Mouse (Mus musculus): ENCODE data around the gene Arrdc5. TPM values are rescaled to one million over a fixed set of nuclear protein-coding genes. Genes with fewer than 3 reads are reported as not detected.
A peak's percentile ranks its signal among the peaks of the same experiment; 100 is the strongest.

Gene Arrdc5
- polyA plus RNA-seq, 1 experiment from 2014 or later: not detected

GRCm38 (mm10) chr17:56269741-56270140 is 30.3 kb downstream of the Arrdc5 start:
- H3K36me3 ChIP-seq (ENCODE audit: control insufficient read depth, insufficient read depth, low read length): no peaks in the 10 kb centered on the region; the same call in none of the 2 replicates
- H3K27ac ChIP-seq (replicated peaks; ENCODE audit: low read depth, low read length): no peak overlapping the region
- ATAC-seq (ENCODE audit: insufficient number of reproducible peaks, low FRiP score, low TSS enrichment, low read depth): no peak
- peak overlapping the region; percentile 58 for H3K4me2 ChIP-seq (ENCODE audit: low read depth, severe bottlenecking)
- H3K4me3 ChIP-seq (ENCODE audit: low read depth, low read length): peak overlapping the region; percentile 24; the same call in 1 of the 2 replicates
- no peaks in the 10 kb centered on the region for H3K9me3 ChIP-seq (ENCODE audit: control insufficient read depth, low read length)
- DNase-seq (ENCODE audit: low spot score): no peak
- no peaks in the 10 kb centered on the region for H3K4me1 ChIP-seq (ENCODE audit: control insufficient read depth, insufficient read depth, low read length)
- H3K27me3 ChIP-seq (ENCODE audit: control insufficient read depth, insufficient read depth, low read length): no peaks in the 10 kb centered on the region
- peak overlapping the region; percentile 40; the same call in 1 of the 2 replicates for H3K9ac ChIP-seq (ENCODE audit: low read length)
- 84% methylated on average over 3 of the region's 3 CpGs for WGBS

- DNase-seq (ENCODE audit: low spot score) (peak; percentile 65), ATAC-seq (ENCODE audit: insufficient number of reproducible peaks, low FRiP score, low TSS enrichment, low read depth) (peak; percentile 81)
- no peaks in the 10 kb centered on the region; the same call in none of the 2 replicates for H3K36me3 ChIP-seq (ENCODE audit: control insufficient read depth, insufficient read depth, low read length)
- H3K4me2 ChIP-seq (ENCODE audit: low read depth, severe bottlenecking): peak overlapping the region; percentile 58
- 29% methylated on average over 12 of the region's 12 CpGs for WGBS
- H3K4me3 ChIP-seq (ENCODE audit: low read depth, low read length): peak overlapping the region; percentile 24
- no peak overlapping the region for H3K27ac ChIP-seq (replicated peaks; ENCODE audit: low read depth, low read length)
- H3K27me3 ChIP-seq (ENCODE audit: control insufficient read depth, insufficient read depth, low read length): no peaks in the 10 kb centered on the region
- no peaks in the 10 kb centered on the region for H3K9me3 ChIP-seq (ENCODE audit: control insufficient read depth, low read length)
- no peaks in the 10 kb centered on the region for H3K4me1 ChIP-seq (ENCODE audit: control insufficient read depth, insufficient read depth, low read length)
- peak overlapping the region; percentile 40; the same call in 1 of the 2 replicates for H3K9ac ChIP-seq (ENCODE audit: low read length)
These were observed 30.9 kb downstream of the Arrdc5 start for GRCm38 (mm10) chr17:56269153-56269630.

GRCm38 (mm10) chr17:56266271-56266670 is 33.8 kb downstream of the Arrdc5 start:
- Histone ChIP-seq H3K9ac (ENCODE audit: low read length) (no peak overlapping the region), H3K27ac (replicated peaks; ENCODE audit: low read depth, low read length) (no peak overlapping the region), H3K4me3 (ENCODE audit: low read depth, low read length) (no peak overlapping the region), H3K36me3 (ENCODE audit: control insufficient read depth, insufficient read depth, low read length) (peaks cover 5% of the 10 kb centered on the region), H3K4me1 (ENCODE audit: control insufficient read depth, insufficient read depth, low read length) (no peaks in the 10 kb centered on the region), H3K4me2 (ENCODE audit: low read depth, severe bottlenecking) (no peak overlapping the region), H3K27me3 (ENCODE audit: control insufficient read depth, insufficient read depth, low read length) (no peaks in the 10 kb centered on the region), H3K9me3 (ENCODE audit: control insufficient read depth, low read length) (no peaks in the 10 kb centered on the region)
- DNase-seq (ENCODE audit: low spot score) (no peak), ATAC-seq (ENCODE audit: insufficient number of reproducible peaks, low FRiP score, low TSS enrichment, low read depth) (no peak)
- 63% methylated on average over 3 of the region's 3 CpGs for WGBS

- ATAC-seq (ENCODE audit: insufficient number of reproducible peaks, low FRiP score, low TSS enrichment, low read depth) (no peak), DNase-seq (ENCODE audit: low spot score) (no peak)
- WGBS: 84% methylated on average over 3 of the region's 3 CpGs
- H3K9ac ChIP-seq (ENCODE audit: low read length): no peak overlapping the region
- H3K4me3 ChIP-seq (ENCODE audit: low read depth, low read length): no peak overlapping the region
- H3K9me3 ChIP-seq (ENCODE audit: control insufficient read depth, low read length): no peaks in the 10 kb centered on the region
- H3K4me2 ChIP-seq (ENCODE audit: low read depth, severe bottlenecking): no peak overlapping the region
- peaks cover 8% of the 10 kb centered on the region for H3K36me3 ChIP-seq (ENCODE audit: control insufficient read depth, insufficient read depth, low read length)
- H3K27ac ChIP-seq (replicated peaks; ENCODE audit: low read depth, low read length): no peak overlapping the region
- no peaks in the 10 kb centered on the region for H3K4me1 ChIP-seq (ENCODE audit: control insufficient read depth, insufficient read depth, low read length)
- H3K27me3 ChIP-seq (ENCODE audit: control insufficient read depth, insufficient read depth, low read length): no peaks in the 10 kb centered on the region
These were observed 34.2 kb downstream of the Arrdc5 start for GRCm38 (mm10) chr17:56265869-56266268.

GRCm38 (mm10) chr17:56265011-56265410 is 35.1 kb downstream of the Arrdc5 start:
- Histone ChIP-seq H3K4me1 (ENCODE audit: control insufficient read depth, insufficient read depth, low read length) (no peaks in the 10 kb centered on the region), H3K4me3 (ENCODE audit: low read depth, low read length) (no peak overlapping the region), H3K27me3 (ENCODE audit: control insufficient read depth, insufficient read depth, low read length) (no peaks in the 10 kb centered on the region), H3K27ac (replicated peaks; ENCODE audit: low read depth, low read length) (no peak overlapping the region), H3K4me2 (ENCODE audit: low read depth, severe bottlenecking) (no peak overlapping the region), H3K36me3 (ENCODE audit: control insufficient read depth, insufficient read depth, low read length) (peaks cover 8% of the 10 kb centered on the region), H3K9me3 (ENCODE audit: control insufficient read depth, low read length) (no peaks in the 10 kb centered on the region), H3K9ac (ENCODE audit: low read length) (no peak overlapping the region)
- WGBS: 86% methylated on average over 4 of the region's 4 CpGs
- no peak for DNase-seq (ENCODE audit: low spot score)
- no peak for ATAC-seq (ENCODE audit: insufficient number of reproducible peaks, low FRiP score, low TSS enrichment, low read depth)

- H3K9ac ChIP-seq (ENCODE audit: low read length): no peak overlapping the region
- peak; percentile 83 for DNase-seq (ENCODE audit: low spot score)
- no peaks in the 10 kb centered on the region for H3K27me3 ChIP-seq (ENCODE audit: control insufficient read depth, insufficient read depth, low read length)
- no peak overlapping the region for H3K4me2 ChIP-seq (ENCODE audit: low read depth, severe bottlenecking)
- H3K4me3 ChIP-seq (ENCODE audit: low read depth, low read length): no peak overlapping the region
- H3K36me3 ChIP-seq (ENCODE audit: control insufficient read depth, insufficient read depth, low read length): peaks cover 12% of the 10 kb centered on the region
- H3K4me1 ChIP-seq (ENCODE audit: control insufficient read depth, insufficient read depth, low read length): no peaks in the 10 kb centered on the region
- H3K9me3 ChIP-seq (ENCODE audit: control insufficient read depth, low read length): no peaks in the 10 kb centered on the region
- peak; percentile 48; the same call in 1 of the 2 replicates for ATAC-seq (ENCODE audit: insufficient number of reproducible peaks, low FRiP score, low TSS enrichment, low read depth)
- WGBS: 26% methylated on average over 8 of the region's 8 CpGs
- no peak overlapping the region for H3K27ac ChIP-seq (replicated peaks; ENCODE audit: low read depth, low read length)
These were observed 36.1 kb downstream of the Arrdc5 start for GRCm38 (mm10) chr17:56264020-56264419.

GRCm38 (mm10) chr17:56262645-56263094 is 37.4 kb downstream of the Arrdc5 start:
- no peak overlapping the region for H3K27ac ChIP-seq (replicated peaks; ENCODE audit: low read depth, low read length)
- no peak overlapping the region for H3K9ac ChIP-seq (ENCODE audit: low read length)
- no peak overlapping the region for H3K4me2 ChIP-seq (ENCODE audit: low read depth, severe bottlenecking)

GRCm38 (mm10) chr17:56261166-56261565 is 38.9 kb downstream of the Arrdc5 start:
- H3K27me3 ChIP-seq (ENCODE audit: control insufficient read depth, insufficient read depth, low read length): no peaks in the 10 kb centered on the region
- H3K9me3 ChIP-seq (ENCODE audit: control insufficient read depth, low read length): no peaks in the 10 kb centered on the region
- 0 out of 2 replicates have a peak, but pooled peaks cover 3% of the 10 kb centered on the region for H3K4me1 ChIP-seq (ENCODE audit: control insufficient read depth, insufficient read depth, low read length)
- H3K36me3 ChIP-seq (ENCODE audit: control insufficient read depth, insufficient read depth, low read length): peaks cover 12% of the 10 kb centered on the region
- no peak for DNase-seq (ENCODE audit: low spot score)
- no peak overlapping the region for H3K4me3 ChIP-seq (ENCODE audit: low read depth, low read length)
- no peak overlapping the region for H3K9ac ChIP-seq (ENCODE audit: low read length)
- no peak overlapping the region for H3K4me2 ChIP-seq (ENCODE audit: low read depth, severe bottlenecking)
- ATAC-seq (ENCODE audit: insufficient number of reproducible peaks, low FRiP score, low TSS enrichment, low read depth): no peak
- WGBS: 87% methylated on average over 3 of the region's 3 CpGs
- no peak overlapping the region for H3K27ac ChIP-seq (replicated peaks; ENCODE audit: low read depth, low read length)

More at GRCm38 (mm10) chr17:56262645-56263094, 37.4 kb downstream of the Arrdc5 start:
- H3K36me3 ChIP-seq (ENCODE audit: control insufficient read depth, insufficient read depth, low read length): peaks cover 12% of the 10 kb centered on the region
- no peak for DNase-seq (ENCODE audit: low spot score)
- 88% methylated on average over 3 of the region's 3 CpGs for WGBS
- H3K4me1 ChIP-seq (ENCODE audit: control insufficient read depth, insufficient read depth, low read length): 0 out of 2 replicates have a peak, but pooled peaks cover under 1% of the 10 kb centered on the region
- H3K27me3 ChIP-seq (ENCODE audit: control insufficient read depth, insufficient read depth, low read length): no peaks in the 10 kb centered on the region
- no peaks in the 10 kb centered on the region for H3K9me3 ChIP-seq (ENCODE audit: control insufficient read depth, low read length)
- no peak overlapping the region for H3K4me3 ChIP-seq (ENCODE audit: low read depth, low read length)
- no peak for ATAC-seq (ENCODE audit: insufficient number of reproducible peaks, low FRiP score, low TSS enrichment, low read depth)
